Mouse (Mus musculus) cortical plate, adult 2 months (tissue): ENCODE data around the gene Surf2.

Experiments used
- CTCF ChIP-seq: fragments of 200-500 bp; IDR thresholded peaks from 2 replicates; pipeline ENCODE4 v1.5.1; 2011; ENCODE audit warnings: mild to moderate bottlenecking, control low read depth, low read length; ENCODE audit not compliant: insufficient read depth; ENCODE audit errors: extremely low read depth
- POLR2A ChIP-seq: fragments of 200-500 bp; IDR thresholded peaks from 2 replicates; pipeline ENCODE4 v1.6.1; 2011; ENCODE audit warnings: mild to moderate bottlenecking, low read length, control low read depth; ENCODE audit not compliant: insufficient read depth; ENCODE audit errors: extremely low read depth

DNA sequence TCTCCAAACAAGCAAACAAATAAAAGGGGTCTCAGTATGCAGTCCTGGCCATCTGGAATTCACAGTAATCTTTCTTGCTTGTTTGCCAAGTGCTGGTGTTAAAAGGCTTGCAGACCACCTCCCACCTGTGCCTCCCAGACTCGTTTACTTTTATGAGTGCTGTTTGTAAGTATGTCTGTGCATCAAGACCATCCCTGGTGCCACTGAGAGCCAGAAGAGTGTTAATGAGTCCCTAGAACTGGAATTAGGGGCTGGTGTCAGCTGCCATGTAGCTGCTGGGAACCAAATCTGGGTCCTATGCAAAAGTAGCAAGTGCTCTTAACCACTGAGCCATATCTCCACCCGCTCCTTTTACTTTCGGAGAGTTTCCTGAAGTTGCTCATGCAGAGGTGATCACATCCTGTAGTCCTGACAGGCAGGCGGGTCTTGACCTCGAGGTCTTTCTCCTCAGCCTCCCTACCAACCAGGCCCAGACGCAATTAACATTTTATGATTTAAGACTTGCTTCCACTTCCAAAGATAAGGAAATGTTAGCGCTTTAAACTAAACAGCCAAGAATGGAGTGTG, 14.2 kb upstream of the Surf2 start:
- TF ChIP-seq CTCF: no peak
- no peak for TF ChIP-seq POLR2A
